Mouse (Mus musculus): ENCODE data around the gene Wdr62. TPM values are rescaled to one million over a fixed set of nuclear protein-coding genes. Genes with fewer than 3 reads are reported as not detected.
A peak's percentile ranks its signal among the peaks of the same experiment; 100 is the strongest.

Gene Wdr62
- polyA plus RNA-seq, 1 experiment from 2014 or later: 7.7 TPM

DNA sequence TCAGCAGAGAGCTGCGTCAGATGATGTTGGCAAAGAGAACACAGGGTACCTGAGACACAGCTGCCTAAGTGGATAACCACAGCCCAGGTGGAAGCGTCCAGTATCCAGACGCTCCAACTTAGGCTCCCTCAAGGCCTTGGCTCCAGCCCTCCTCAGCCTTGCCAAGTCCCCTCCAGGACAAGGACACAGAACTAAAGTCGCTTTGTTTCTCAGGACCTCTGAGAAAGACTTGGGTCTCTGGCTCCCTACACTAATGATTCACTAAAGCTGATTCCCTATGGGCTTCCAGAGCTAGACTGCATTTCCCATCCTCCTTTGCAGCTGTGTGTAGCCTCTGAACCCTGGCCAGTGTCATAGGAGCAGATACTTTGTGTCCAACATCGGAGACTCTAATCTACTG, 80.0 kb downstream of the Wdr62 start:
- H3K36me3 ChIP-seq (ENCODE audit: control insufficient read depth, insufficient read depth, low read length): no peaks in the 10 kb centered on the region
- H3K9me3 ChIP-seq (replicated peaks; ENCODE audit: control insufficient read depth, low read length): no peaks in the 10 kb centered on the region
- H3K4me1 ChIP-seq (ENCODE audit: control insufficient read depth, insufficient read depth, low read length): peaks cover 10% of the 10 kb centered on the region; the same call in 1 of the 2 replicates
- H3K4me2 ChIP-seq: no peak overlapping the region
- WGBS (ENCODE audit: insufficient replicate concordance): 81% methylated on average over 5 of the region's 5 CpGs
- H3K27me3 ChIP-seq (ENCODE audit: control insufficient read depth, insufficient read depth, low read length): no peaks in the 10 kb centered on the region
- ATAC-seq (replicated peaks; ENCODE audit: insufficient number of reproducible peaks, low FRiP score, low TSS enrichment): no peak
- no peak overlapping the region for H3K9ac ChIP-seq (ENCODE audit: low read depth, low read length)
- H3K4me3 ChIP-seq (ENCODE audit: low read depth, low read length): no peak overlapping the region
- H3K27ac ChIP-seq (ENCODE audit: low read depth, low read length): no peak overlapping the region

- WGBS (ENCODE audit: insufficient replicate concordance): 67% methylated on average over 18 of the region's 18 CpGs
These were observed 80.6 kb downstream of the Wdr62 start for GRCm38 (mm10) chr7:30199498-30200139.

DNA sequence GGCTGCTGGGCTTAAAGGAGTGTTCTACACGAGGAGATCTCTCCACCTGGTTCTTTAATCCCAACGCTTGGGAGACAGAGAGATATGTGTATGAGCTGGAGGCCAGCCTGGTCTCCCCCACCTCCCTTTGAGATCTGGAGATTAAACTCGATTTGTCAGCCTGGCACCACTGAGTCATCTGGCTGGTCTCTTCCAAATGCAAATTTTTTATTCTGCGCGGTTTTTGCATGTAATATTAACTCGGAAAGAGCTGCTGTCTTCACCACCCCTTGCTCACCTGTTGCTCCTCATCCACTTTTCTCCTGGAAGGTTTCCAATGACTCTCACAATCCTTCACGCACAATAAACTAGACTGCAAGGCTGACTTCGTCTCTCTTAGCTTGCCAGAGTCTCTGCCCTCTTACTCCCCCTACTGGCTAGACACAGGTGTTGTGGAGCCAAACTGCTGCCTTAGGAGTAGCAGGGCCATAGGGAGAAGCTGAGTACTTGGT, 81.7 kb downstream of the Wdr62 start, which contains the start of gene Capns1:
Capns1 (minus strand) TSS at position 331 of the 491 bp plus-strand sequence.
- peak within 1 kb of the TSS; percentile 39; the same call in 1 of the 2 replicates for H3K4me2 ChIP-seq
- H3K27ac ChIP-seq (ENCODE audit: low read depth, low read length): no peak within 1 kb of the TSS
- H3K4me1 ChIP-seq (ENCODE audit: control insufficient read depth, insufficient read depth, low read length): peaks cover 8% of the 10 kb centered on the region
- H3K4me3 ChIP-seq (ENCODE audit: low read depth, low read length): no peak within 1 kb of the TSS
- H3K36me3 ChIP-seq (ENCODE audit: control insufficient read depth, insufficient read depth, low read length): no peaks in the 10 kb centered on the region
- no peak within 1 kb of the TSS for H3K9ac ChIP-seq (ENCODE audit: low read depth, low read length)
- ATAC-seq (replicated peaks; ENCODE audit: insufficient number of reproducible peaks, low FRiP score, low TSS enrichment): no peak
- no peaks in the 10 kb centered on the region for H3K27me3 ChIP-seq (ENCODE audit: control insufficient read depth, insufficient read depth, low read length)
- no peaks in the 10 kb centered on the region for H3K9me3 ChIP-seq (replicated peaks; ENCODE audit: control insufficient read depth, low read length)
- WGBS (ENCODE audit: insufficient replicate concordance): 5% methylated on average over 8 of the region's 8 CpGs

More at GRCm38 (mm10) chr7:30199498-30200139, 80.6 kb downstream of the Wdr62 start:
- Histone ChIP-seq H3K27ac (ENCODE audit: low read depth, low read length) (no peak overlapping the region), H3K4me3 (ENCODE audit: low read depth, low read length) (no peak overlapping the region), H3K9me3 (replicated peaks; ENCODE audit: control insufficient read depth, low read length) (no peaks in the 10 kb centered on the region), H3K9ac (ENCODE audit: low read depth, low read length) (no peak overlapping the region), H3K4me1 (ENCODE audit: control insufficient read depth, insufficient read depth, low read length) (peaks cover 10% of the 10 kb centered on the region; the same call in 1 of the 2 replicates), H3K36me3 (ENCODE audit: control insufficient read depth, insufficient read depth, low read length) (no peaks in the 10 kb centered on the region), H3K27me3 (ENCODE audit: control insufficient read depth, insufficient read depth, low read length) (no peaks in the 10 kb centered on the region), H3K4me2 (no peak overlapping the region)
- ATAC-seq (replicated peaks; ENCODE audit: insufficient number of reproducible peaks, low FRiP score, low TSS enrichment): no peak

DNA sequence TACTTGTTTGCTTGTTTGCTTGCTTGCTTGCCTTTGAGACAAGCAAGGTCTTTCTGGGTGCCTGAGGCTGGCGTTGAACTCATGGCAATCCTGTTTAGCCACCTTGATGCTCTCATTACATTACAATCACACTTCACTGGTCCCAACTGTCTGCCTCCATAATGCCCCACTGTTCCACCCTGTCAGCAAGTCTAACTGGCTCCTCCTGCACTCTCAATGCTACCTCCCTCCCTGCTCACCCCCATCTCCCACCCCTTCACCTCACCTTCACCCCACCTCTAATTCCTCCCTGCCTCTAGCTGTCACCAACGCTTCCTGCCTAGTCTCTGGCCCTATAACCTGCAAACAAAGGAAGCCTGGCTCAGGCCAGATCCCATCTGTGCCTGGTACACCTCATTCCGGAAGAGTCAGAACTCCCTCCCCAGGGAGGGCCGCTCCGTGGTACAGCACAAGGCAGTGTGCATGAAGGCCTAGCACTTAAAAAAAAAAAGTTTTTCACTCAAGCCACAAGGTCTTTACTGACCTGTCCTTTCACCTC, 82.6 kb downstream of the Wdr62 start:
- Histone ChIP-seq H3K27ac (ENCODE audit: low read depth, low read length) (no peak overlapping the region), H3K27me3 (ENCODE audit: control insufficient read depth, insufficient read depth, low read length) (no peaks in the 10 kb centered on the region), H3K4me2 (no peak overlapping the region), H3K9me3 (replicated peaks; ENCODE audit: control insufficient read depth, low read length) (no peaks in the 10 kb centered on the region), H3K4me3 (ENCODE audit: low read depth, low read length) (no peak overlapping the region), H3K9ac (ENCODE audit: low read depth, low read length) (no peak overlapping the region), H3K4me1 (ENCODE audit: control insufficient read depth, insufficient read depth, low read length) (peaks cover 14% of the 10 kb centered on the region), H3K36me3 (ENCODE audit: control insufficient read depth, insufficient read depth, low read length) (no peaks in the 10 kb centered on the region)
- no peak for ATAC-seq (replicated peaks; ENCODE audit: insufficient number of reproducible peaks, low FRiP score, low TSS enrichment)
- 57% methylated on average over 5 of the region's 5 CpGs for WGBS (ENCODE audit: insufficient replicate concordance)

- WGBS (ENCODE audit: insufficient replicate concordance): 76% methylated on average over 6 of the region's 6 CpGs
- Histone ChIP-seq H3K9me3 (replicated peaks; ENCODE audit: control insufficient read depth, low read length) (no peaks in the 10 kb centered on the region), H3K4me3 (ENCODE audit: low read depth, low read length) (no peak overlapping the region), H3K9ac (ENCODE audit: low read depth, low read length) (no peak overlapping the region), H3K27me3 (ENCODE audit: control insufficient read depth, insufficient read depth, low read length) (no peaks in the 10 kb centered on the region), H3K36me3 (ENCODE audit: control insufficient read depth, insufficient read depth, low read length) (peaks cover 6% of the 10 kb centered on the region; the same call in 1 of the 2 replicates), H3K27ac (ENCODE audit: low read depth, low read length) (no peak overlapping the region), H3K4me2 (no peak overlapping the region), H3K4me1 (ENCODE audit: control insufficient read depth, insufficient read depth, low read length) (peaks cover 14% of the 10 kb centered on the region)
- no peak for ATAC-seq (replicated peaks; ENCODE audit: insufficient number of reproducible peaks, low FRiP score, low TSS enrichment)
These were observed 84.0 kb downstream of the Wdr62 start for GRCm38 (mm10) chr7:30196171-30196570.

DNA sequence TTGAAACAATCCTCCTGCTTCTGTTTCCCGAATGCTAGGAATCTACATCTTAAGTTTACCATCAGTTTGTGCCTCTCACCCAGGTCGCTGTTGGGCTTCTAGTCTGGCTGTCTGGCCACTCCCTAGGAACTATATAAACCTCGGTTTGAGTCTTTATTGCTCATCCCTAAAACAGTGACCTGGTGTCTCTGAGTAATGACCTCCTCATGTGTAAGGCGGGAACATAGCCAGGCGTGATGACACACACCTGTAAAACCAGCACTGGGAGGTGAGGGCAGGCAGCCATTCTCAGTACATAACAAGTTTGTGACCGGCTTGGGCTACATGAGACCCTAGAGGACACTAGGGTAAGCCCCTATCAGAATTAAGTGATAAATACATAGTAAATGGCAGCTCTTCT, 84.8 kb downstream of the Wdr62 start:
- no peak overlapping the region for H3K4me3 ChIP-seq (ENCODE audit: low read depth, low read length)
- 0 out of 2 replicates have a peak overlapping the region, but pooled peaks have one; percentile 16 for H3K9ac ChIP-seq (ENCODE audit: low read depth, low read length)
- peak overlapping the region; percentile 73 for H3K4me2 ChIP-seq
- H3K9me3 ChIP-seq (replicated peaks; ENCODE audit: control insufficient read depth, low read length): no peaks in the 10 kb centered on the region
- no peaks in the 10 kb centered on the region for H3K27me3 ChIP-seq (ENCODE audit: control insufficient read depth, insufficient read depth, low read length)
- ATAC-seq (replicated peaks; ENCODE audit: insufficient number of reproducible peaks, low FRiP score, low TSS enrichment): no peak
- H3K36me3 ChIP-seq (ENCODE audit: control insufficient read depth, insufficient read depth, low read length): peaks cover 10% of the 10 kb centered on the region
- peaks cover 14% of the 10 kb centered on the region for H3K4me1 ChIP-seq (ENCODE audit: control insufficient read depth, insufficient read depth, low read length)
- H3K27ac ChIP-seq (ENCODE audit: low read depth, low read length): no peak overlapping the region
- 61% methylated on average over 6 of the region's 6 CpGs for WGBS (ENCODE audit: insufficient replicate concordance)

DNA sequence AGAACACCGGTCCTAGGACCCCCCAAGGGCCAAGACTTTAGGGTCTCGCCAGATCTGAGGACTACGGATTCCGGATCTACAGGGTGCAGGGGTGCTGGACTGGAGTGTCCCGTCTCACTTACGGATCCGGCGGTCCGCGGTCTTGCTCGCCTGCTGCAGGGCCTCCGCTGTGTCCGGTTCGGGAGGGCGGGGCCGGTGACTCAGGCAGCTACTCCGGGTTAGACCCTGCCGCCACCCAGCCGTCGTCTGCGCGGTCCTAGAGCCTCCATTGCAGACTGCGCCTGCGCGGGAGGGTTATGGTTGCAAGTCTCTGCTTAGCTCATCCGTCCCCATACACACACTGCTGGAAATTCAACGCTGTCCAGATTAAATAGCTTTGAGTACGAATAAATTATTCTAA, 85.3 kb downstream of the Wdr62 start:
- peak overlapping the region; percentile 73 for H3K4me2 ChIP-seq
- peak; percentile 86 for ATAC-seq (replicated peaks; ENCODE audit: insufficient number of reproducible peaks, low FRiP score, low TSS enrichment)
- H3K27me3 ChIP-seq (ENCODE audit: control insufficient read depth, insufficient read depth, low read length): no peaks in the 10 kb centered on the region
- under 1% methylated on average over 28 of the region's 28 CpGs for WGBS (ENCODE audit: insufficient replicate concordance)
- H3K9ac ChIP-seq (ENCODE audit: low read depth, low read length): peak overlapping the region; percentile 91
- H3K27ac ChIP-seq (ENCODE audit: low read depth, low read length): peak overlapping the region; percentile 89
- no peaks in the 10 kb centered on the region for H3K9me3 ChIP-seq (replicated peaks; ENCODE audit: control insufficient read depth, low read length)
- peaks cover 14% of the 10 kb centered on the region for H3K4me1 ChIP-seq (ENCODE audit: control insufficient read depth, insufficient read depth, low read length)
- peaks cover 13% of the 10 kb centered on the region for H3K36me3 ChIP-seq (ENCODE audit: control insufficient read depth, insufficient read depth, low read length)
- H3K4me3 ChIP-seq (ENCODE audit: low read depth, low read length): peak overlapping the region; percentile 85

GRCm38 (mm10) chr7:30194101-30194831, 86.0 kb downstream of the Wdr62 start:
- H3K36me3 ChIP-seq (ENCODE audit: control insufficient read depth, insufficient read depth, low read length): peaks cover 13% of the 10 kb centered on the region
- peaks cover 14% of the 10 kb centered on the region for H3K4me1 ChIP-seq (ENCODE audit: control insufficient read depth, insufficient read depth, low read length)
- H3K27ac ChIP-seq (ENCODE audit: low read depth, low read length): peak overlapping the region; percentile 89
- whole genome bisulfite sequencing (ENCODE audit: insufficient replicate concordance): under 1% methylated on average over 26 of the region's 26 CpGs
- peak overlapping the region; percentile 73 for H3K4me2 ChIP-seq
- no peaks in the 10 kb centered on the region for H3K27me3 ChIP-seq (ENCODE audit: control insufficient read depth, insufficient read depth, low read length)
- peak; percentile 33 for ATAC-seq (replicated peaks; ENCODE audit: insufficient number of reproducible peaks, low FRiP score, low TSS enrichment)
- H3K4me3 ChIP-seq (ENCODE audit: low read depth, low read length): peak overlapping the region; percentile 85
- H3K9me3 ChIP-seq (replicated peaks; ENCODE audit: control insufficient read depth, low read length): no peaks in the 10 kb centered on the region
- peak overlapping the region; percentile 91 for H3K9ac ChIP-seq (ENCODE audit: low read depth, low read length)

Measured in heart, embryonic 11.5 days (tissue).